Mouse (Mus musculus) hindbrain, embryonic 10.5 days (tissue): Measurements from ENCODE around the gene Akap6. TPM values are rescaled to one million over a fixed set of nuclear protein-coding genes. Genes with fewer than 3 reads are reported as not detected.

Source experiments
- DNase-seq: peaks from one replicate; pipeline ENCODE4 v3.0.0-alpha.2; 2017; ENCODE audit warnings: low spot score
- H3K27ac ChIP-seq: fragments of 300-500 bp; sonication (generic); 2 replicates; pipeline ENCODE4 v1.5.1; 2016; ENCODE audit warnings: mild to moderate bottlenecking, moderate library complexity
- H3K27me3 ChIP-seq: fragments of 300-500 bp; sonication (generic); 2 replicates; pipeline ENCODE4 v1.6.1; 2016; ENCODE audit warnings: mild to moderate bottlenecking; ENCODE audit not compliant: poor library complexity, insufficient read depth, severe bottlenecking
- H3K36me3 ChIP-seq: fragments of 300-500 bp; sonication (generic); 2 replicates; pipeline ENCODE4 v1.6.1; 2016; ENCODE audit warnings: mild to moderate bottlenecking, moderate library complexity
- H3K4me1 ChIP-seq: fragments of 300-500 bp; sonication (generic); replicated peaks from 2 replicates; pipeline ENCODE4 v1.6.1; 2016; ENCODE audit warnings: mild to moderate bottlenecking
- H3K4me3 ChIP-seq: fragments of 300-500 bp; sonication (generic); 2 replicates; pipeline ENCODE4 v1.5.1; 2016; ENCODE audit warnings: mild to moderate bottlenecking, moderate library complexity
- H3K9me3 ChIP-seq: fragments of 300-500 bp; sonication (generic); 2 replicates; pipeline ENCODE4 v1.6.1; 2016; ENCODE audit warnings: mild to moderate bottlenecking, moderate library complexity
- WGBS: fragments of 180-500 bp; shearing (Covaris S2); methylation state at CpG from one replicate; pipeline ENCODE4 v1.1.7; 2016; 5-methylcytosine and 5-hydroxymethylcytosine counted together
- polyA plus RNA-seq: library from polyadenylated mRNA; unstranded; fragments of >200 nt; fragmentation: Nextera tagmentation; extraction: Ambion mirVana; gene quantifications from 2 replicates; pipeline ENCODE4 v1.2.1, GENCODE M21; 2016

Gene Akap6
- polyA plus RNA-seq, 1 experiment from 2014 or later = 18.7 TPM

GRCm38 (mm10) chr12:52799717-52800116 lies 100.5 kb downstream of the Akap6 start:
- WGBS = 96% methylated on average over 9 of the region's 9 CpGs
- Histone ChIP-seq H3K27ac (no peak overlapping the region), H3K4me1 (peaks cover 17% of the 10 kb centered on the region), H3K36me3 (peaks cover 24% of the 10 kb centered on the region), H3K4me3 (no peak overlapping the region), H3K9me3 (no peaks in the 10 kb centered on the region), H3K27me3 (no peaks in the 10 kb centered on the region)
- DNase-seq = no peak

- Histone ChIP-seq H3K27ac (no peak overlapping the region), H3K9me3 (peaks cover 3% of the 10 kb centered on the region; the same call in 1 of the 2 replicates), H3K27me3 (no peaks in the 10 kb centered on the region), H3K4me3 (no peak overlapping the region), H3K36me3 (peaks cover 15% of the 10 kb centered on the region), H3K4me1 (no peaks in the 10 kb centered on the region)
- 77% methylated on average over 3 of the region's 3 CpGs for WGBS
- DNase-seq = no peak
These were observed 107.1 kb downstream of the Akap6 start for GRCm38 (mm10) chr12:52806273-52806672.

GRCm38 (mm10) chr12:52818588-52818987 lies 119.4 kb downstream of the Akap6 start:
- peaks cover 6% of the 10 kb centered on the region; the same call in 1 of the 2 replicates for H3K9me3 ChIP-seq
- no peak overlapping the region for H3K4me3 ChIP-seq
- H3K27ac ChIP-seq = no peak overlapping the region
- peaks cover 14% of the 10 kb centered on the region for H3K36me3 ChIP-seq
- H3K4me1 ChIP-seq = peaks cover 5% of the 10 kb centered on the region; the same call in 1 of the 2 replicates
- no peak for DNase-seq
- 63% methylated on average over 7 of the region's 7 CpGs for WGBS
- H3K27me3 ChIP-seq = no peaks in the 10 kb centered on the region

- WGBS = 85% methylated on average over 5 of the region's 5 CpGs
- DNase-seq = no peak
- no peaks in the 10 kb centered on the region for H3K4me1 ChIP-seq
- H3K9me3 ChIP-seq = peaks cover 6% of the 10 kb centered on the region; the same call in 1 of the 2 replicates
- H3K27ac ChIP-seq = no peak overlapping the region
- H3K27me3 ChIP-seq = no peaks in the 10 kb centered on the region
- H3K36me3 ChIP-seq = peaks cover 15% of the 10 kb centered on the region
- H3K4me3 ChIP-seq = no peak overlapping the region
These were observed 125.6 kb downstream of the Akap6 start for GRCm38 (mm10) chr12:52824774-52825173.

- no peaks in the 10 kb centered on the region for H3K36me3 ChIP-seq
- H3K4me3 ChIP-seq = no peak overlapping the region
- H3K27ac ChIP-seq = no peak overlapping the region
- WGBS = 88% methylated on average over 14 of the region's 14 CpGs
- DNase-seq = no peak
- H3K4me1 ChIP-seq = peaks cover 23% of the 10 kb centered on the region
- no peaks in the 10 kb centered on the region for H3K9me3 ChIP-seq
- no peaks in the 10 kb centered on the region for H3K27me3 ChIP-seq
These were observed 130.0 kb downstream of the Akap6 start for GRCm38 (mm10) chr12:52828944-52829736.

GRCm38 (mm10) chr12:52831782-52832181 lies 132.6 kb downstream of the Akap6 start:
- Histone ChIP-seq H3K4me3 (no peak overlapping the region), H3K27ac (peak overlapping the region; percentile 35; the same call in 1 of the 2 replicates), H3K9me3 (no peaks in the 10 kb centered on the region), H3K4me1 (peaks cover 49% of the 10 kb centered on the region), H3K27me3 (no peaks in the 10 kb centered on the region), H3K36me3 (no peaks in the 10 kb centered on the region)
- no peak for DNase-seq
- WGBS = 61% methylated on average over 9 of the region's 9 CpGs

- peak; percentile 66 for DNase-seq
- H3K27me3 ChIP-seq = no peaks in the 10 kb centered on the region
- no peaks in the 10 kb centered on the region for H3K36me3 ChIP-seq
- peaks cover 53% of the 10 kb centered on the region for H3K4me1 ChIP-seq
- WGBS = 9% methylated on average over 4 of the region's 4 CpGs
- H3K27ac ChIP-seq = no peak overlapping the region
- no peak overlapping the region for H3K4me3 ChIP-seq
- H3K9me3 ChIP-seq = no peaks in the 10 kb centered on the region
These were observed 133.0 kb downstream of the Akap6 start for GRCm38 (mm10) chr12:52832230-52832629.

- Histone ChIP-seq H3K4me3 (no peak overlapping the region), H3K36me3 (no peaks in the 10 kb centered on the region), H3K27me3 (no peaks in the 10 kb centered on the region), H3K27ac (peak overlapping the region; percentile 40; the same call in 1 of the 2 replicates), H3K4me1 (peaks cover 53% of the 10 kb centered on the region), H3K9me3 (no peaks in the 10 kb centered on the region)
- DNase-seq = no peak
- 69% methylated on average over 6 of the region's 6 CpGs for WGBS
These were observed 134.0 kb downstream of the Akap6 start for GRCm38 (mm10) chr12:52833141-52833540.

- Histone ChIP-seq H3K27ac (peak overlapping the region; percentile 89), H3K36me3 (no peaks in the 10 kb centered on the region), H3K27me3 (no peaks in the 10 kb centered on the region), H3K4me3 (no peak overlapping the region), H3K9me3 (no peaks in the 10 kb centered on the region), H3K4me1 (peaks cover 53% of the 10 kb centered on the region)
- DNase-seq = no peak
- 42% methylated on average over 10 of the region's 10 CpGs for WGBS
These were observed 134.9 kb downstream of the Akap6 start for GRCm38 (mm10) chr12:52834074-52834473.

- 50% methylated on average over 6 of the region's 6 CpGs for WGBS
- Histone ChIP-seq H3K27me3 (no peaks in the 10 kb centered on the region), H3K36me3 (no peaks in the 10 kb centered on the region), H3K27ac (peak overlapping the region; percentile 89), H3K4me1 (peaks cover 53% of the 10 kb centered on the region), H3K4me3 (0 out of 2 replicates have a peak overlapping the region, but pooled peaks have one; percentile 3), H3K9me3 (no peaks in the 10 kb centered on the region)
- no peak for DNase-seq
These were observed 135.6 kb downstream of the Akap6 start for GRCm38 (mm10) chr12:52834781-52835279.

GRCm38 (mm10) chr12:52835291-52835742 lies 136.1 kb downstream of the Akap6 start:
- WGBS = 20% methylated on average over 6 of the region's 6 CpGs
- Histone ChIP-seq H3K36me3 (no peaks in the 10 kb centered on the region), H3K9me3 (no peaks in the 10 kb centered on the region), H3K27me3 (no peaks in the 10 kb centered on the region), H3K4me1 (peaks cover 53% of the 10 kb centered on the region), H3K4me3 (0 out of 2 replicates have a peak overlapping the region, but pooled peaks have one; percentile 3), H3K27ac (peak overlapping the region; percentile 89)
- DNase-seq = peak; percentile 70

GRCm38 (mm10) chr12:52835914-52836546 lies 136.8 kb downstream of the Akap6 start:
- peaks cover 53% of the 10 kb centered on the region for H3K4me1 ChIP-seq
- DNase-seq = peak; percentile 15
- H3K27ac ChIP-seq = peak overlapping the region; percentile 89
- WGBS = 73% methylated on average over 12 of the region's 12 CpGs
- no peak overlapping the region for H3K4me3 ChIP-seq
- no peaks in the 10 kb centered on the region for H3K27me3 ChIP-seq
- H3K9me3 ChIP-seq = no peaks in the 10 kb centered on the region
- no peaks in the 10 kb centered on the region for H3K36me3 ChIP-seq

- Histone ChIP-seq H3K27ac (no peak overlapping the region), H3K4me3 (no peak overlapping the region), H3K36me3 (no peaks in the 10 kb centered on the region), H3K4me1 (peaks cover 24% of the 10 kb centered on the region), H3K9me3 (no peaks in the 10 kb centered on the region), H3K27me3 (no peaks in the 10 kb centered on the region)
- DNase-seq = no peak
- 94% methylated on average over 1 of the region's 1 CpGs for WGBS
These were observed 146.8 kb downstream of the Akap6 start for GRCm38 (mm10) chr12:52845982-52846381.
